Mouse (Mus musculus) ES-Bruce4 (cell line): Measurements from ENCODE around the gene Cnot8.

Experiments used
- CTCF ChIP-seq: IDR thresholded peaks from one replicate; pipeline ENCODE4 v1.8.1; 2011; ENCODE audit warnings: low read depth, low read length
- POLR2A ChIP-seq: IDR thresholded peaks from one replicate; pipeline ENCODE4 v1.8.1; 2011; ENCODE audit warnings: low read length; ENCODE audit not compliant: insufficient read depth

DNA sequence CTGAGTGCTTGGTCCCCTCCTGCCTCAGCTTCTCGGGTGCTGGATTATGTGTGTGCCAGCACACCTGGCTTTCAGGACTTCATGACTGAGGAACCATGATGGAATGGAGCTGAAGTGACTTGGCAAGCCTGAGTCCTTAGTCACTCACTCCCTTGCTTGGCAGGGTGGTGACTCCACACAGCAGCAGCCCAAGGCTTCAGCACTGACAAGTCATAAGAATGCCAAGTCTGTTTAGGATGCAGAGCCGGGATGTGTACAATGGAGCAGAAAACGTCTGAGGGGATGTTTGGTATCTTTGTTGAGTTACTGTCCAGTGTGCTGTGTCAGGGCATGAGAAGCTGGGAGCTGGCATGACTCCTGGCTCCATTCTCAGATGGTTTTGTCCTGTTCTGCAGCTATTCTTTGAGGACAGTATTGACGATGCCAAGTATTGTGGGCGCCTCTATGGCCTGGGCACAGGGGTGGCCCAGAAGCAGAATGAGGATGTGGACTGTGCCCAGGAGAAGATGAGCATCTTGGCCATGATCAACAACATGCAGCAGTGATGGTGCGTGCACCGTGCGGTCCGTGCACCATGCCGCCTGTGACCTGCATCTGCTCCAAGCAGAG, 13.2 kb downstream of the Cnot8 start:
- TF ChIP-seq CTCF (no peak), POLR2A (no peak)
